Mouse (Mus musculus) stomach, postnatal 0 days (tissue): ENCODE measurements around the gene Mettl8. TPM values are rescaled to one million over a fixed set of nuclear protein-coding genes. Genes with fewer than 3 reads are reported as not detected.

Experiments
- ATAC-seq: fragments of 200-750 bp; cut with Nextera tagmentation; 2 replicates; pipeline ENCODE4 v1.8.0; 2017; ENCODE audit not compliant: low FRiP score, low TSS enrichment
- DNase-seq: peaks from one replicate; pipeline ENCODE4 v3.0.0-alpha.2; 2016; ENCODE audit warnings: low spot score
- H3K27ac ChIP-seq: fragments of 300-500 bp; sonication (generic); replicated peaks from 2 replicates; pipeline ENCODE4 v1.5.1; 2014; ENCODE audit warnings: mild to moderate bottlenecking, control low read depth
- H3K27me3 ChIP-seq: fragments of 300-500 bp; sonication (generic); 2 replicates; pipeline ENCODE4 v1.6.1; 2014; ENCODE audit warnings: low read length; ENCODE audit not compliant: control insufficient read depth, insufficient read depth
- H3K36me3 ChIP-seq: fragments of 300-500 bp; sonication (generic); 2 replicates; pipeline ENCODE4 v1.6.1; 2014; ENCODE audit warnings: low read length, mixed read lengths; ENCODE audit not compliant: control insufficient read depth, insufficient read depth
- H3K4me1 ChIP-seq: fragments of 300-500 bp; sonication (generic); replicated peaks from 2 replicates; pipeline ENCODE4 v1.6.1; 2014; ENCODE audit warnings: antibody characterized with exemption; ENCODE audit not compliant: control insufficient read depth, insufficient read depth
- H3K4me2 ChIP-seq: fragments of 300-500 bp; sonication (generic); replicated peaks from 2 replicates; pipeline ENCODE4 v1.6.1; 2014; ENCODE audit warnings: low read depth, mild to moderate bottlenecking, control low read depth, moderate library complexity
- H3K4me3 ChIP-seq: fragments of 300-500 bp; sonication (generic); 2 replicates; pipeline ENCODE4 v1.5.1; 2014; ENCODE audit warnings: low read depth, low read length, control low read depth
- H3K9ac ChIP-seq: fragments of 300-500 bp; sonication (generic); 2 replicates; pipeline ENCODE4 v1.6.1; 2014; ENCODE audit warnings: mild to moderate bottlenecking, low read length, control low read depth, mixed read lengths
- H3K9me3 ChIP-seq: fragments of 300-500 bp; sonication (generic); 2 replicates; pipeline ENCODE4 v1.6.1; 2016; ENCODE audit warnings: low read length; ENCODE audit not compliant: control insufficient read depth
- CTCF ChIP-seq: IDR thresholded peaks from 2 replicates; pipeline ENCODE4 v1.5.1; 2016; ENCODE audit warnings: antibody characterized with exemption, low read depth, mild to moderate bottlenecking, moderate library complexity
- EP300 ChIP-seq: optimal IDR thresholded peaks from 2 replicates; pipeline ENCODE3; 2016; ENCODE audit warnings: antibody characterized with exemption
- WGBS: fragments of 180-500 bp; shearing (Covaris S2); extraction: QIAGEN DNeasy Blood & Tissue Kit; methylation state at CpG from one replicate; pipeline ENCODE4 v1.1.7; 2014; 5-methylcytosine and 5-hydroxymethylcytosine counted together
- polyA plus RNA-seq: library from polyadenylated mRNA; unstranded; fragments of >200 nt; fragmentation: Nextera tagmentation; extraction: Ambion mirVana; gene quantifications from 2 replicates; pipeline ENCODE4 v1.2.1, GENCODE M21; 2015

Gene Mettl8
- polyA plus RNA-seq, 1 experiment from 2014 or later, result 7.7 TPM

- Histone ChIP-seq H3K4me3 (no peak overlapping the region), H3K36me3 (peaks cover 7% of the 10 kb centered on the region; the same call in 1 of the 2 replicates), H3K27ac (peak overlapping the region; percentile 20; the same call in 1 of the 2 replicates), H3K9me3 (no peaks in the 10 kb centered on the region), H3K27me3 (no peaks in the 10 kb centered on the region), H3K4me1 (no peaks in the 10 kb centered on the region), H3K4me2 (no peak overlapping the region), H3K9ac (no peak overlapping the region)
- ATAC-seq (0 out of 2 replicates have a peak, but pooled peaks have one; percentile 38), DNase-seq (peak; percentile 54)
- TF ChIP-seq CTCF (peak; percentile 65), EP300 (no peak)
- whole genome bisulfite sequencing, result 74% methylated on average over 4 of the region's 4 CpGs
These were observed 35.5 kb upstream of the Mettl8 start for GRCm38 (mm10) chr2:71090660-71091445.

- no peaks in the 10 kb centered on the region for H3K27me3 ChIP-seq
- no peaks in the 10 kb centered on the region for H3K4me1 ChIP-seq
- H3K4me3 ChIP-seq, result no peak overlapping the region
- no peak for ATAC-seq
- no peaks in the 10 kb centered on the region for H3K9me3 ChIP-seq
- no peak overlapping the region for H3K4me2 ChIP-seq
- no peak overlapping the region for H3K9ac ChIP-seq
- H3K27ac ChIP-seq, result no peak overlapping the region
- TF ChIP-seq CTCF, result no peak
- no peak for TF ChIP-seq EP300
- WGBS, result 59% methylated on average over 3 of the region's 3 CpGs
- no peak for DNase-seq
- peaks cover 7% of the 10 kb centered on the region; the same call in 1 of the 2 replicates for H3K36me3 ChIP-seq
These were observed 34.4 kb upstream of the Mettl8 start for GRCm38 (mm10) chr2:71089766-71090165.

GRCm38 (mm10) chr2:71083454-71084193 lies 28.2 kb upstream of the Mettl8 start:
- Histone ChIP-seq H3K4me2 (no peak overlapping the region), H3K36me3 (0 out of 2 replicates have a peak, but pooled peaks cover 5% of the 10 kb centered on the region)
- 71% methylated on average over 6 of the region's 6 CpGs for WGBS

GRCm38 (mm10) chr2:71082416-71082815 lies 27.0 kb upstream of the Mettl8 start:
- H3K36me3 ChIP-seq, result 0 out of 2 replicates have a peak, but pooled peaks cover 5% of the 10 kb centered on the region
- TF ChIP-seq EP300, result no peak
- TF ChIP-seq CTCF, result no peak
- no peaks in the 10 kb centered on the region for H3K9me3 ChIP-seq
- DNase-seq (no peak), ATAC-seq (no peak)
- no peak overlapping the region for H3K9ac ChIP-seq
- H3K27ac ChIP-seq, result no peak overlapping the region
- no peak overlapping the region for H3K4me2 ChIP-seq
- H3K4me1 ChIP-seq, result no peaks in the 10 kb centered on the region
- H3K27me3 ChIP-seq, result no peaks in the 10 kb centered on the region
- H3K4me3 ChIP-seq, result no peak overlapping the region
- WGBS, result 91% methylated on average over 7 of the region's 7 CpGs

More at GRCm38 (mm10) chr2:71083454-71084193, 28.2 kb upstream of the Mettl8 start:
- DNase-seq (peak; percentile 45), ATAC-seq (peak; percentile 99)
- peak overlapping the region; percentile 74 for H3K27ac ChIP-seq
- H3K9me3 ChIP-seq, result no peaks in the 10 kb centered on the region
- no peaks in the 10 kb centered on the region for H3K27me3 ChIP-seq
- TF ChIP-seq EP300 (no peak), CTCF (no peak)
- no peak overlapping the region for H3K4me3 ChIP-seq
- no peak overlapping the region for H3K9ac ChIP-seq
- H3K4me1 ChIP-seq, result no peaks in the 10 kb centered on the region

- H3K27ac ChIP-seq, result no peak overlapping the region
- peaks cover 6% of the 10 kb centered on the region; the same call in 1 of the 2 replicates for H3K36me3 ChIP-seq
- no peak overlapping the region for H3K9ac ChIP-seq
- H3K9me3 ChIP-seq, result no peaks in the 10 kb centered on the region
- H3K27me3 ChIP-seq, result no peaks in the 10 kb centered on the region
- DNase-seq (no peak), ATAC-seq (no peak)
- no peak overlapping the region for H3K4me3 ChIP-seq
- no peak overlapping the region for H3K4me2 ChIP-seq
- 71% methylated on average over 3 of the region's 3 CpGs for WGBS
- H3K4me1 ChIP-seq, result no peaks in the 10 kb centered on the region
- TF ChIP-seq EP300 (no peak), CTCF (no peak)
These were observed 18.4 kb upstream of the Mettl8 start for GRCm38 (mm10) chr2:71073828-71074227.
